ENCODE assay signal across 9 mouse cellular contexts in genomic region chr11:68750938-68751337, GRCm38 (mm10). TPM values are rescaled to one million over a fixed set of nuclear protein-coding genes. Genes with fewer than 3 reads are reported as not detected.
DNase-seq lines count a peak whose midpoint lies in the region; ATAC-seq and TF ChIP-seq lines count a peak whose summit lies in the region.
"Had no signal": no experiment of that assay in that cellular context is flagged by ENCODE, and none has a peak within 500 bp of the region (broad histone marks: within the 10 kb centered on the region; RNA-seq: fewer than 3 reads in every experiment).

No protein-coding gene starts in this region.

- H3K27me3 ChIP-seq in embryonic facial prominence, embryonic 11.5 days (ENCODE audit: control insufficient read depth, insufficient read depth, low read length), result no peaks in the 10 kb centered on the region
- no peaks in the 10 kb centered on the region for H3K27me3 ChIP-seq in embryonic facial prominence, embryonic 10.5 days (replicated peaks; ENCODE audit: low read depth, poor library complexity, severe bottlenecking)
- H3K27me3 ChIP-seq in splenic B cell, adult 2 months (ENCODE audit: control insufficient read depth, insufficient read depth, low read length, poor library complexity, severe bottlenecking), result no peaks in the 10 kb centered on the region
- H3K27me3 ChIP-seq in forebrain, embryonic 10.5 days (ENCODE audit: poor library complexity, severe bottlenecking), result no peaks in the 10 kb centered on the region

- TF ChIP-seq CTCF in brain, embryonic 14.5 days (IDR thresholded peaks at IDR 0.05; ENCODE audit: borderline replicate concordance, extremely low read depth, insufficient read depth, insufficient read length), result peak; percentile 10; the same call in 1 of the 2 replicates

- ATAC-seq in embryonic facial prominence, embryonic 11.5 days (replicated peaks; ENCODE audit: insufficient number of reproducible peaks, low FRiP score, low TSS enrichment, low read depth), result no peak

- peaks cover 3% of the 10 kb centered on the region; the same call in 1 of the 2 replicates for H3K4me1 ChIP-seq in embryonic facial prominence, embryonic 11.5 days (ENCODE audit: control insufficient read depth, insufficient read depth, low read length)
- peaks cover 36% of the 10 kb centered on the region for H3K4me1 ChIP-seq in embryonic facial prominence, embryonic 10.5 days
- peaks cover 26% of the 10 kb centered on the region for H3K4me1 ChIP-seq in forebrain, embryonic 10.5 days

- H3K9ac ChIP-seq in embryonic facial prominence, embryonic 11.5 days (replicated peaks; ENCODE audit: low read length), result no peak overlapping the region

- WGBS in embryonic facial prominence, embryonic 11.5 days, result 80% methylated on average over 8 of the region's 8 CpGs
- 84% methylated on average over 8 of the region's 8 CpGs for WGBS in embryonic facial prominence, embryonic 10.5 days
- WGBS in forebrain, embryonic 10.5 days, result 85% methylated on average over 8 of the region's 8 CpGs

- DNase-seq in embryonic facial prominence, embryonic 11.5 days (ENCODE audit: low spot score), result peak; percentile 13
- no peak for DNase-seq in embryonic facial prominence, embryonic 10.5 days (ENCODE audit: low spot score)
- peak; percentile 76 for DNase-seq in A20 (ENCODE audit: low read depth, low spot score)
- peak; percentile 46 for DNase-seq in brain, embryonic 14.5 days (ENCODE audit: low read depth)
- DNase-seq in layer of hippocampus, adult 9-11 months, result peak; percentile 27
- DNase-seq in splenic B cell, adult 2 months (ENCODE audit: low read depth, low spot score), result peak; percentile 23
- no peak for DNase-seq in embryo, embryonic 10.5 days (ENCODE audit: low spot score)
- DNase-seq in forebrain, embryonic 10.5 days (ENCODE audit: extremely low spot score, low spot score), result no peak

- H3K27ac ChIP-seq in embryonic facial prominence, embryonic 11.5 days (replicated peaks; ENCODE audit: low read depth, low read length), result no peak overlapping the region
- H3K27ac ChIP-seq in embryonic facial prominence, embryonic 10.5 days (replicated peaks), result no peak overlapping the region
- no peak overlapping the region for H3K27ac ChIP-seq in forebrain, embryonic 10.5 days

- no peak overlapping the region for H3K4me3 ChIP-seq in embryonic facial prominence, embryonic 11.5 days (ENCODE audit: low read depth, low read length)
- H3K4me3 ChIP-seq in embryonic facial prominence, embryonic 10.5 days, result no peak overlapping the region
- no peak overlapping the region for H3K4me3 ChIP-seq in forebrain, embryonic 10.5 days
- H3K4me3 ChIP-seq: myocyte had no signal

- no peak for TF ChIP-seq POLR2A in brain, embryonic 14.5 days (IDR thresholded peaks at IDR 0.05; ENCODE audit: borderline replicate concordance, extremely low read depth, insufficient read depth, insufficient read length, poor library complexity, severe bottlenecking)

- no peaks in the 10 kb centered on the region; the same call in 1 of the 2 replicates for H3K36me3 ChIP-seq in embryonic facial prominence, embryonic 11.5 days (replicated peaks; ENCODE audit: control insufficient read depth, insufficient read depth, low read depth, low read length)
- H3K36me3 ChIP-seq in embryonic facial prominence, embryonic 10.5 days (replicated peaks), result peaks cover 85% of the 10 kb centered on the region
- no peaks in the 10 kb centered on the region for H3K36me3 ChIP-seq in splenic B cell, adult 2 months (ENCODE audit: control insufficient read depth, insufficient read depth, low read length, poor library complexity, severe bottlenecking)
- H3K36me3 ChIP-seq in forebrain, embryonic 10.5 days (replicated peaks), result peaks cover 87% of the 10 kb centered on the region

- H3K9me3 ChIP-seq in embryonic facial prominence, embryonic 11.5 days (replicated peaks; ENCODE audit: control insufficient read depth, low read length), result no peaks in the 10 kb centered on the region
- H3K9me3 ChIP-seq in embryonic facial prominence, embryonic 10.5 days, result no peaks in the 10 kb centered on the region
- no peaks in the 10 kb centered on the region for H3K9me3 ChIP-seq in forebrain, embryonic 10.5 days

- no peak overlapping the region for H3K4me2 ChIP-seq in embryonic facial prominence, embryonic 11.5 days (ENCODE audit: low read depth, low read length)

RNA-seq across cellular contexts. Expression of gene Myh10, which starts 59.6 kb away (rescaled TPM):
- polyA plus RNA-seq in embryonic facial prominence, embryonic 11.5 days (2014; fragmentation: Nextera tagmentation; extraction: Ambion mirVana), result 137 and 146 TPM in 2 replicates
- 161 and 164 TPM in 2 replicates for polyA plus RNA-seq in embryonic facial prominence, embryonic 10.5 days (2016; fragmentation: Nextera tagmentation; extraction: Ambion mirVana)
- 141 and 189 TPM in 2 replicates for polyA plus RNA-seq in brain, embryonic 14.5 days (2012; rRNA removed)
- polyA plus RNA-seq in forebrain, embryonic 10.5 days (2016; fragmentation: Nextera tagmentation; extraction: Ambion mirVana), result 161 and 167 TPM in 2 replicates

Comparison
In these comparisons a context has a peak if more than half of its experiments do, and no peak if none do; other contexts are left out.
1. DNase-seq: peak in embryonic facial prominence, embryonic 11.5 days (single experiment), A20 (single experiment), brain, embryonic 14.5 days (single experiment), layer of hippocampus, adult 9-11 months (single experiment) and splenic B cell, adult 2 months (single experiment); none in embryonic facial prominence, embryonic 10.5 days (single experiment), embryo, embryonic 10.5 days (single experiment) and forebrain, embryonic 10.5 days (single experiment).